Mouse (Mus musculus): Measurements from ENCODE around the gene Fancc.
"Not testable (repeated sequence)": the region's sequence is repeated elsewhere in the genome, so short reads cannot be mapped to it uniquely, and the experiment has no call there.

The Fancc gene

DNA sequence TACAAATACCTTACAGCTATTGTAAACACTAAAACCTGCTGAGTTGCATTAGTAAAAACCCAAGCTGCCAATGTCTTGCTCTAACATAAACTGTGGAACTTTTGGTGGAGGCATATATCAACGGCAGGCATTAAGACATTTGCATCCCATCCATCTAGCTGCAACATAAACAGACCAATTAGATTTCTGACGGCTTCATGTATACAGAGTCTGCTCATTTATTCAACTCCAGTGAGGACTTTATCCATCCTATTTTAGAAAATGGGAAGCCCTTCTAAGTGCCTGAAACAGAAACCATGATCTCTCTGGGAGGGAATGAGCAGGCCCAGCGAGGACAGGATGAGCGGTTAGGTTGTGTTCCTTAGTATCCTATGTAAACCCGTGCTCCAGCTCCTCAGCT, 18.5 kb upstream of the Fancc start:
- no peak for DNase-seq (ENCODE audit: low spot score)

DNA sequence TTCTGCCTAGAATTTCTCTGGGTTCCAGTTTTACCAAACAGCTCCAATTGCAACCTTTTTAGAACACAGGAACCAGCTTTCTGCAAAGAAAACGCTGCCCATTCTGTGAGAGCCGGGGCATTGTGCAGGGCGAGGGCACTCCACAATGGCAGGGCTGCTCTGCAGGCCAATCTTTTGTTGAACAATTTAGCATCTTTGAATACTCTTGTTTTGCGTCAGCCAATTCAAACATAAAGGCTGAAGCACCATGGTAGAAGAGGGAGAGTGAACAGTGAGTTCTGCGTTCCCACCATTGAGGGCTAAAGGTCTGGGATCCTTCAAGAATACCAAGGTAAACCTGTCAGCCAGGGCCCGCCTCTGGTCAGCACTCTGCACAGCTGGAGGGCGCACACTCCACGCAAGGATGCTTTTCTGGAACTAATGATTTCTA, 17.9 kb upstream of the Fancc start:
- DNase-seq (ENCODE audit: low spot score), result no peak

DNA sequence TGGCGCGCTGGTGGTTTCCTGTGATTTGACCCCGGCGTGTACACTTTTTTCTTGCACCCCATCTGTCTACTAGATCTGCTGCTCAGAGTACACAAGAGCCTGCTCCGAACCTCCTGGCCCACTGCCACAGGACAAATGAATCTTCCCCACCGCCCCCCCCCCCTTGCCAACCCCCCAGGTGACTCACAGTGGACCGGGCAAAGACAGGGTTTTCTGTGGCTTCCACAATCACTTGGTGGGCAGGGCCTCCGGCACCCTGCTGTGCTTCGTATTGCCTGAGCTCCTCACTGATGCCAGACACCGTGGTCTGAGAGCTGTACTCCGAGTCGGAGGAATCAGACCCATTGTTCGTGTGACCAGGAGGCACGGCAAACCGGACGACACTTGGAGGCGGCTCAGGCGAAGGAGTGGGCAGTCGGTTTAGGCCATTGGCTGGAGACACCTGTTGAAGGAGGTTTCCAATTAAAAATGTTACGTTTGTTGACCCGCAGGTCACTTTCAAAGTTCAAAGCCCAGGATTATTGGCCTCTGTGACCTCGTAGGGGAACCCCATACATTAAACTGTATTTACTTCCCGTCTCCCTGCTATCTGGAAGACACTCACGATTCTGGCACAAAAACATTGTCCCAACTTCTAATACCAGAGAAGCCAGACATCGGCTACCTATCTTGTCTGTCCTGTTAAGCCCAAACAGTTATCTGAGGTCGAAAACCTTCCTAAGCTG, 16.5 kb upstream of the Fancc start:
- DNase-seq (ENCODE audit: low spot score), result no peak

DNA sequence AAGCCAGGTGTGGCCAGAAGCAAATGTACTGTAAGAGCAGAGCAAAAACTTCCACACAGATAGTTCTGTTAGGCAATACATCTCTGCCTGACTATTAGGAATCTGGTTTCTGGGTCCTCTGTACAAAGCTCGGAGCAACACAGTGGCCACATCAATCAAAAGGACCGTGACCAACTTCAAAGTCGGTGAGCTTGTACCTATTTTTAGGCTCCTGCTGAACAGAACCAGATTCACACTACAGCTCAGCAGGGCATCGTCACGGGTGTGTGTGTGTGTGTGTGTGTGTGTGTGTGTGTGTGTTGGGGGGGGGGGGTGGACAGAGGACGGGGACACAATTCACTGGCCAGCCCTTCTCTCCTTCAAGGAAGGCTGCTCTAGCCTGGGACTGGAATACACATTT, 15.3 kb upstream of the Fancc start:
- DNase-seq (ENCODE audit: low spot score), result no peak

DNA sequence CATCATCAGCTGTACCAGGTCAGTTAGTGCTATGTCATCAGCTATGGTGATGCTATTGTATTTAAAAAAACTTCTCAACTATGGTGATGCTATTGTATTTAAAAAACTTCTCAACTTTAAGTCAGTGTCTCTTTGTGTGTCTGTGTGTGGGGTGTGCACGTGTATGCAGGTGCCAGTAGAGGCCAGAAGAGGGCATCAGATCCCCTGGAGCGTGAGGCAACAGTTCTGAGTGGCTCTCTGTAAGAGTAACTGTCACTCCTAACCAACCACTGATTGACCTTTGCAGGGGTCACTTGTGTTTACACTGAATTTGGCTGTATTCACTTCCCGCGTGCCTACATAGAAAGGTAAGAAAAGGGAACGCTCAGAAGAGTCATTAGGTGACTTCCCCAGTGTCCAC, 10.7 kb upstream of the Fancc start:
- DNase-seq (ENCODE audit: low spot score), result no peak

DNA sequence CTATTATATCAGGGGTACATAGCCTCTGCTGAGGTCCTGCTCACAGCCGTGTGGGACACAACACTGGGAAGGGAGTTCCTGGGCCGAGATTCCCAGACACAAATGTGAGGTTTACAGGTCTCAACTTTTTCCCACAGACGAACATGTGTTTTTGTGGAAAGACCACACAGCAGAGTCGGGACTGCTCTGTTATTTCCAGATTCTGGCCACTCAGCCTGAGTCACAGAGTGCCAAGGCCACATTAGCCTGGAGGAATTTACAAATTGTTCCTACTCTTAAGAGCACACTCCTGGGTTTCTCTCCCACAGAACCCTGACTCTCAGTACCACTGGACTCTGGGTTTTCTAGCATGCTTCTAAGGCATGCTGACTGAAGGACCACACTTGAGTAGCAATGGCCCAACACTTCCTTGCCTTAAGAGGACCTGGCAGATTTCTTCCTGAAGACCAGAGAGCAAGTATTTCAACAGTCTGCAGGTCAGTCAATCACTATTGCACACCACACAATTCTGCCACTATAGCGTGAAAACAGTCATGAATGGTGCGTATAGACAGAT, 10.0 kb upstream of the Fancc start:
- DNase-seq (ENCODE audit: low spot score), result no peak

DNA sequence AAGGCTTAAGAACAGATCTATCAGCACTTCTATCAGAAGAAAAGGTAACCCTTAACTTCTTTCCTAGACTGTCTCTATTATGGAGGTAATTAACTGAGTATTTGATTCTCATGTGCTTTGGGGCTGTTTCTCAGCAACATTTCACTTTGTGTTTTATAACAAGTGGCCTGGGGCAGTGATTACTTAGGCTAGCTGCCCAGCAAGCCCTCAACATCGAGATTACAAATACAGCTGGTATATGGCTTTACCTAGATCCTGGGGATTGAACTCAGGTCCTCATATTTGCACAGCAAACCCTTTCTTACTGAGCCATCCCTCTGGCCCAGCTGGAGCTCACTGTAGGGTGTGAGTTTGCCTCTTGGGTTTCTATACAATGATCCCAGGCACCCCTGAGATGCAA, 9.3 kb upstream of the Fancc start:
- DNase-seq (ENCODE audit: low spot score), result no peak

DNA sequence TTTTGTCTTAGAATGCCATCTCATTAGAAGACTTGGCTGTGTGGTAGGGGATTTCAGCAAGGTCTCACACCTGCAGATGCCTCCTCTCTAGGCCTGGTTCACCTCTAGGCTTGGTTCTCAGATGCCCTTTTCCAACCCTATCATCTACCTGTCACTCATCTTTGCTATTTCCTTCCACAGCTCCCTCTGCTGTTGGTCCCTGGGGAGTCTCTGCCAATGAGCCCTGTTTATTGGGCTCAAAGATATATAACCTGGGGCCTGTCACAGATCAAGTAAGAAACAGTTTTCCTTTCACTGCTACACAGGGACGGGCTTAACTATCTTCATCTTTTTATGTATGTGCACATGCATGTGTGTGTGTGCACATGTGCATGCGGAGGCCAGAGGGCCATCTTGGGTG, 5.3 kb upstream of the Fancc start:
- DNase-seq (ENCODE audit: low spot score), result no peak

DNA sequence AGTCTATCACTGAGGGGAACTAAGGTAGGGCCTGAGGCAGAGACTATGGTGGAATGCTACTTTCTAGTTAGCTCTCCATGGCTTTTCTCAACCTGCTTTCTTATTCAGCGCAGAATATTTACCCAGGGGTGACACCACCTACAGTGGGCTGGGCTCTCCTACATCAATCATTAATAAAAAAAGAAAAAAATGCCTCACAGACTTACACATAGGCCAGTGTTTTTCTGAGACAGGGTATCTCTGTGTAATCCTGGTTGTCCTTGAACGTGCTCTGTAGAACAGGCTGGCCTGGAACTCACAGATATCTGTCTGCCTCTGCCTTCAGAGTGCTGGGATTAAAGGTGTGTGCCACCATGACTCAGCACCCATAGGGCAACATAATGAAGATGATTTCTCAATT, 2.4 kb upstream of the Fancc start:
- DNase-seq (ENCODE audit: low spot score), result no peak

DNA sequence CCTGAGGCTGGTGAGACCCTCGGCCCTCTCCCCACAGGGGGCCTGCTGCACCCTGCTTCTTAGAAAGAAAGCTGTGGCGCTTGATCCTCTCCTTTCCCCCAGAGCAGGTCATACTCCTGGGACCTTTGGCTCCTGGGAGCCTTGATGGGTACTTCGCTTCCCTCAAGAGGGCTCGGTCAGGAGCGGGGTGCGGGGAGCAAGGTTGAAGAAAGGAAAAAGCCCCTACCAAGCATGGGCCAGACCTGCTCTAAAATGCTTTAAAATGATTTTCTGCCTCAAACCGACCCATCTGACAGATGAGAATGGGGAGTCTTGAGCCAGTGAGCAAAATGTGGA, 9.4 kb downstream of the Fancc start:
- no peak for DNase-seq (ENCODE audit: low spot score)

DNA sequence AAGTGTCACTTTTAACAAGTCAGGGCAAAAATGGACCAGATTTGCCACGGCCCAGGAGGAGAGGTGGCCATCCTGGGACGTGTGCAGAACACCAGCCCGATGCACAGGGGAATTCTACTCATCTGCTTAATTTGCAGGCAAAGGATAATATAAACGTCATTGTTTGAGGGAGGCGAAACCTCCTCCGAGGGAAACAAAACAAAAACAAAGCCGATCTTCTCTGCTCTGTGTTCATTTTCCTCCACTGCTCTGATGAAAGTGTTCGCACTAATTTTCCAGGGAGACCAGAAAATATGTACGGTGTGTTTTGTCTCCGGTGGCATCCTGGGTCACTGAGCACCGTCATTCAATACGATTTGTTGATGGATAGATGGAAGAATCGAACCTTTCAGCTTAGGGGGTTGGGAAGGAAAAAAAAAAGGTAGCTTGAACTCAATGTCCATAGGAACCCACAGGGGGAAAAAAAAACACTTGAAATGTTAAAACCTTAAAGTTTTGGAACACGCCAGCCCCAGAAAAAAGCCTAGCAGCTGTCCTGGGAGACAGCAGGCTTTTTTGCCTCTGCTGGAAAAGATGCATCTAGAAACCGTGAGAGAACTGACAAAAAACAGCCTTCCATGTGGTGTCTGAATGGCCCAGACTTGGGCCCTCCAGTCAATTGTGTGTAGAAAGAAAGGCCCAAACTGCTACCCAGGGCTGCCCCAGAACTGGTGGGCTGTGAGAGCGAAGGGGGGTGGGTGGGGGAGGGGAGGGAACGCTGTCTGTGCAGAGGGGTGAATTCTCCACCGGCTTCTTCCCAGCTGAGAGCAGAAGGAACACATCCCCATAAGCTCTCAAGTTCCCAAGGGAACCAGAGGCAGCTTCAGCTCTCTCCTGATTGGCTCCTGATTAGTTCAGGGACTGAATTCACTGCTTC, 10.0 kb downstream of the Fancc start:
- peak; percentile 67 for DNase-seq (ENCODE audit: low spot score)

DNA sequence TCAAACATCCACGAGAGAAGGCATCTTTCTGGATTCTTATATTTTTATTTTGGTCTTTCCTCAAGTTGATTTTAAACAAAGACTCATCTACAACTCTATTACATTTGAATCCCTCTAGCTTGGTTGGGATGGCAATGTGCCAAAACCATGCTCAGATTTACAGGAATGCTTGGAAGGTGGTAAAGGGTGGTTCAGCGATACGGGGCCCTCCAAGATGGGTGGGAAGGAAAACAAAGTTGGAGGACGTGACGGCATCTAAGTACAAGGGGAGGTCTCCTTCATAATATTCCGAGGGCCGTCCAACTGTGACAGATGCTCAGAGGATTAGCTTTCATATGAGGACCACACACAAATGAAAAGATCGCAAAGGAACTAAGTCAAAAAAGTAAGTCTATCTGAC, 21.7 kb downstream of the Fancc start:
- no peak for DNase-seq (ENCODE audit: low spot score)

DNA sequence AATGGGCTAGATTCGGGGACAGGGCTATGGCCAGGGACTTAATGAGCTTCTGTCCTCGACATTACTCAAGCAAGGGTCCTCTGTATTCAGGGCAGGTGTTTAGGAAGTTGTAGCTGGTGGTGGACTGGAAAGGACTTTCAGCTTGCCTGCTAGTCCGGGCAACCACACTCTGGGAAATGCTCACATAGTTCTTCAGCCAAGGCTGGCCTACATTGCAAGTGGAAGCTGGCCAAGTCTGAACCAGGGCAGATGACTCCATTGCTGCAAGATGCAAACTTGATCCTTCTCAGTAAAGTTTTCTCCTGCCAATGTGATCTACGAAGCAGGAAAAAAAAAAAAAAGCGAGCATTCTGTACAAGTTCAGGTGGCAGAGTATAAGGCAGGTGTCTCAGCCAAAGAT, 44.2 kb downstream of the Fancc start:
- DNase-seq (ENCODE audit: low spot score), result no peak

DNA sequence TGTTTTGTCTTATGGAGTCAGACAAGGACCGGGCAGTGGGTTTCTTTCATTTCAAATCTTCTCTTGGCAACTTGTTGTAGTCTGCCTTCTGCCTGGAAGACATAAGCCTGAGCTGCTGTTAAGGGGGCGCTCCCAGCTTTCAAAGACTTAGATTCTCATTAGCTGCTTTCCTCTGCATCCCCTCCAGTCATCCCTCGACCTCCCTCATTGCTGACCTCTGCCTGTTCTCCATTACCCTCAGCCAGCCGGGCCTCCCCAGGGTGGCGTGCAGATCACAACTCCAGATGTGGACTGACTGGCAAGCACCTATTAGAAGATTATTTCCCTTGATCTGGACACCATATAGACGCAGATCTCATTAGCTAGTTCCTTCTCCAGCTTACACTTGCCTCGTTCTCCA, 45.9 kb downstream of the Fancc start:
- no peak for DNase-seq (ENCODE audit: low spot score)

DNA sequence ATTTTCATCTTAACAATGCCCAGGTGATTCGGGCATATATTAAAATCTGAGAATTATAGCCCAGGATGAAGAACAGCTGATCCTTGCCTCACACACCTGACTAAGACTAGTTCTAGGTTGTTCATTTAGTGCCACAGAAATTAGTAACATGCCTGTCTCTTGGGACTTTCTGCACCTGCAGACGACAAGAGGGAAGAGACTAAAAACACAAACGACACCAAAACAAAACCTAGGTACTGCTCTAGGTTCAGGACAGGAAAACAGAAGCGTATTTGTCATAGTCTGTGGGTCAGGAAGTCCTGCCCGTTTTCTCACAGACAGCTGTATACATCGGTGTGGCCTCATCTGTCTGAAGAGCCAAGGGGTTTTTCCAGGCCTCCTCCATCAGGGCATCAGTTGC, 51.7 kb downstream of the Fancc start:
- DNase-seq (ENCODE audit: low spot score), result no peak

DNA sequence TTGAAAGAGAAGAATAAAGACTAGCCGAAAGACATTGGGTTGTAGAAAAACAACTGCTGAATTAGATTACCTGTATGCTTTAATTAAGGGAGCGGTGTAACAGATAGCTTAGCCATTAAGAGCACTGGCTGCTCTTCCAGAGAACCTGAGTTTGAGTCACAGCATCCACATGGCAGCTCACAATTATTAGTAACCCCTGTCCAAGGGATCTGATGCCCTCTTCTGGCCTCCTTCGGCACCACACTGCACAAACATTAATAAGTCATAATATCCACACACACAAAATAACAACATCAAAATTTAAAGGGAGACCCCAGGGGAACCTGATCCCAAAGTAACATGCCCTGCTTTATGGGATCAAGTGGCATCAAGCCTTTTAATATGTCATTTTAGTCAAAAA, 64.3 kb downstream of the Fancc start:
- peak; percentile 9 for DNase-seq (ENCODE audit: low spot score)

DNA sequence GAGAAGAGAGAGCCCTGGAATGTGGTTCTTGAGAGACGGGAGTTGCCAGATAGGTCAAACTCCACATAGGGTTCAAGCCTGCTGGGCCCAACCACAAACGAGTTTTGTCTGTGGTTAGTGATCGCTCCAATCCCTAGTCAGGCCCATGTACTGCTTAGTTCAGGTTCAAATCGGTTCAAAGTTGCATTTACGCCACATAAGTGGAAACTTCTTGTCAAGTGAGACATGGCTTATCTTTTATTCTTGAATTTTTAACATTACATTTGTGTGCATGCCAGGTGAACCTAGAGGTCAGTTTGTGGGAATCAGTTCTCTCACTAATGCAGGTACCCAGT, 65.3 kb downstream of the Fancc start:
- DNase-seq (ENCODE audit: low spot score), result no peak

DNA sequence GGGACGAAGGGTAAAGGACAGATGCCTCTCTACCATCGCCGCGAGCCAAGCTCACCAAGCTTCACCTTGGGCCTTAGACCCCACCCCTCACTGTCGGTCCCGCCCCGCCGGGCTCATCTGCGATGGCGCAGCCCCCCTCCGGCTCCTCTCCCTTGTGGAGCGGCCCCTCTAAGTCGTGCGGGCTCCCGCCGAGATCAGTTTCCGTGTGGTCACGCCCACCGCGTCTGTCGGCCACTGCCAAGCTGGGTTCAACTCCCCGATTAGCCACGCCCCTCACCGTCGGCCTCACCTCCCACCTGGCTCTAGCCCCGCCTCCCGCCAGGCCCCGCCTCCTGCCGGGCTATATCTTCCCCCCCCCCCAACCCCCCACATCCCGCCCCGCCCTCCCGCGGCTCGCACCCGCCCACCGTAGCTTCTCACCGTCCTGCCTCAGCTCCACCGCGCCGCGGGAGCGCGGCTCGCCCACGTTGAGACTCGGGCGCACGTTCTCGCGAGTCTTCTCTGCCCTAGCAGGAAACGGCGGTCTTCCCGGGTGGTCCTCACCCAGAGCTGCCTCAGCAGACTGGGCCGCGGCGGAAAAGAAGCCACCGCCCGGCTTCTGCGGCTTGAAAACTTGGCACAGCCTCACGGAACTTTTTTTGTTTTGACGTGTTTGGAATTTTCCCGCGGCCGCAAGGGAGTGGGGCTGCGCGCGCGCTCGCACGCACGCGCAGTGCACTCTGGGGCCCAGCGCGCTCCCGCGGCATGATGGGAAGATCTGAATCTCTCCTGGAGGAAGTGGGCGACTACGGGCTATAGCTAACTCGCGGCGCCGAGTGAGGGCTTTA, 65.8 kb downstream of the Fancc start:
- DNase-seq (ENCODE audit: low spot score), result peak; percentile 97

DNA sequence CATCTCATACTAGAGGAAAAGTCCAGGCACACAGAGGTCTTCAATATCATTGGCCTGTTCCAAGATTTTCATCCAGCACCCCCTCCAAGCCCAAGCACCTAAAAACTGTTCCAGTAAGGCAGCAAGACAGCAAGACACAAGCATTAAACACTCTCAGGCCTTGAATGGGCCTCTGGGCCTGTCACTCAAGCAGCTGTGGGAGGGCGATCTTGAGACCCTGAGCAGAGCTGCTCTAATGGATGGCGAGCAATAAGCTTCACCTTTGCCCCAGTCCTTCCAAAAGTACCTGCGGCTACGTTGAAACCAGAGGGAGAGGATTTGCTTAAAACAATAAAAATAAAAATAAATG, 66.4 kb downstream of the Fancc start:
- no peak for DNase-seq (ENCODE audit: low spot score)

DNA sequence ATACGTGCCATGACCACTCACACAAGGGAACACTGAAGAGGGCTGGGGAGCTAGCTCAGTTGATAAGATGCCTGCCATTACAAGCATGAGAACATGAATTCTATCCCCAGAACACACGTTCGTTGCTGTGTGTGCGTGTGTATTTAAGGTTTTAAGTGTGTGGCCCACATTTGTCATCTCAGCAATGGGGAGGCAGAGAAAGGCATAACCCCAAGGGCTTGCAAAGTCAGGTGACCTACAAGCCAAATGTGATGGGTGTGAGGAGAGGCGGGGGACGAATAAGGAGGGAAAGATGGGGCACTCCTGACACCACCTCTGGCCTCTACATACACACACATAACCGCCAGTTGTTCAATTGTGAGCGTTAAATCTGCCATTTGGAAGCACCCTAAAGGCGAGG, 66.9 kb downstream of the Fancc start:
- DNase-seq (ENCODE audit: low spot score), result no peak

DNA sequence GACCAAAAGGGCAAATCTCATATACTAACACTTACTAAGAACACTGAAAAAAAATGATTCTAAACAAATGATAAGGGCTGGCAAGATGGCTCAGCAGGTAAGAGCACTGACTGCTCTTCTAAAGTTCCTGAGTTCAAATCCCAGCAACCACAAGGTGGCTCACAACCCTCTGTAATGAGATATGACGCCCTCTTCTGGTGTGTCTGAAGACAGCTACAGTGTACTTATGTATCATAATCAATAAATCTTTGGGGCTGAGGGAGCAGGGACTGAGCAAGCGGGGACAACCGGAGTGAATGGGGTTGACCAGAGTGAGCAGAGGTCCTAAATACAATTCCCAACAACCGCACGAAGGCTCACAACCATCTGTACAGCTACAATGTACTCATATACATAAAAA, 68.9 kb downstream of the Fancc start:
- DNase-seq (ENCODE audit: low spot score), result not testable (repeated sequence)

DNA sequence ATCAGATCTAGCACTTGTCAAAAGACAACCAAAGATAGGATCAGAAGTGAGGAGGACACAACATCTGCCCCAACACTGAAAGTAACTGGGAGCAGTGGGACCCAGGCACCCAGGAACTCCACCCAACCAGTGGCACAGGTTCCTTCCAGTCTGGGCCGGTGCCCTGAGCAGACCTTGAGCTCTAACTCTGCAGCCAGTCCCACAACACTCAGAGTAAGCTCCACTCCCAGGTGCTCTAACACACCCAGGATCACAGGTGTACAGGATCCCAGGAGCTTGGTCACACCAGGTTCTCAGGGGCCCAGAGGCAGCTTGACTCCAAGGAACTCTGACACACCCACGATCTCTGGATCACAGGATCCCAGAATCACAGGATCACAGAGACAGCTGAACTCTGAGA, 74.0 kb downstream of the Fancc start:
- no peak for DNase-seq (ENCODE audit: low spot score)

DNA sequence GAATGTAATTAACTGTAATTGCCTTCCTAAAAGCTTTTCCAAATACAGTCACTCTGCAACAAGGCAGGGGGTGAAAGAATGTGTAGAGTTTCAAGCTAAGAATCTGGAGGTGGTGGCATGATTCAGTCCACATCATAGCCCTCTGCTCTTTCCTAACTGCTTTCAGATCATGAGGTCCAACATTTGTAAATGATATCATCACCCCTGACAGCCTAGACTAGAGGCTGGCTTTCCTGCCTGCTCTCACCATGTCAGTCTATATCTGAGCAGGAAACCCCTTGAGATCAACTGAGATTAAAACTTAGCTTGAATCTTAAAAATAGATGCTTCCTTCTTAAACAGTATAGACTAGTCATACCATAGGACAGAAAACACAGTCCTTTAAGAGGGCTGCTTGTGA, 75.9 kb downstream of the Fancc start:
- DNase-seq (ENCODE audit: low spot score), result no peak

Data from retina, embryonic 14.5 days (tissue).